Mouse (Mus musculus) urinary bladder, postnatal 36 days (tissue): Measurements from ENCODE around the gene Has3.

Source experiments
- DNase-seq, 2 experiments: peaks; one replicate each; pipeline ENCODE4 v3.0.0; 2022; ENCODE audit warnings: low spot score in 2 of 2, mixed read lengths in 1 of 2

Has3 gene

DNA sequence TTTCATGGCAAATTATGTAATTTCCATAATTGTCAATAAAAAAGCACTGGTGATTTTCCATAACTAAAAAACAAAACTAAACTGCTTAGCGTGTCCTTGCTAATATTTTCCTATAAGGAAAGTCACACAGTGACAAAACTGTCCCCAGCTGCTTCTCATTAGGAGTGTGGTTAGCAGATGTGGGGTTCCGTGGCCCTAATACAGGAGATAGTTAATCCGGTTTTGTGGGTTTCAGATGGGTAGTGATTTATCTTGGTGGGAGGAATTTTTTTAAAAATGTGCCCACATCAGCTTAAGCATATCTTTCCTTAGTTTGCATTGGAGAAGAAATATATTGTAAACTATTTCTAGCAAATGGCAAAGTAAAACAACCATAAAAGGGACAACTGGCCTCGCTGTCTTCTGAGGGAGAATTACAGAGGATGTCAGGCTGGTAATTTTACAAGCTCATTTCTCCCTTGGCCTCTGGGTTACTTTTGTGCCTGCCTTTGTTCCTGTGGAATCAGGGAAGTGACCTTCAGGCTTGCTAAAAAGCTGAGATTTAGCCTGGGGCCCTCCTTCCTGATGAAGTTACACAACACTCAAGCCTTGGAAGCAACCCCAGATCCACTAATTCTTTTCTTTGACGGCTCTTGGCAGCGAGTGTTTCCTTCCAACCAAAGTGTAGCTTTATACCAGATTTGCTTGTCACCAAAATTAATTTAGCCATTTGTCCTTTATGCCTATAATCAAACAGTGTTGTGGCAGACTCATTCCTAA is 59.3 kb downstream of the Has3 start:
- DNase-seq: peak; percentile 36 to 66

- DNase-seq: no peak
Observed at GRCm38 (mm10) chr8:106929921-106930320, 59.9 kb downstream of the Has3 start.

- DNase-seq: peak in 1 of 2 experiments; percentile 23
Observed at GRCm38 (mm10) chr8:106932376-106933065, 62.5 kb downstream of the Has3 start.

GRCm38 (mm10) chr8:106933506-106934143 is 63.6 kb downstream of the Has3 start:
- DNase-seq: no peak
